Mouse (Mus musculus) kidney, embryonic 15.5 days (tissue): Measurements from ENCODE around the gene Ppm1l. TPM values are rescaled to one million over a fixed set of nuclear protein-coding genes. Genes with fewer than 3 reads are reported as not detected.
"Not testable (repeated sequence)": the region's sequence is repeated elsewhere in the genome, so short reads cannot be mapped to it uniquely, and the experiment has no call there.

ENCODE experiments used
- ATAC-seq: fragments of 200-750 bp; cut with Nextera tagmentation; replicated peaks from 2 replicates; pipeline ENCODE4 v1.8.0; 2017; ENCODE audit warnings: moderate TSS enrichment; ENCODE audit not compliant: low FRiP score
- H3K27ac ChIP-seq: fragments of 300-500 bp; sonication (generic); 2 replicates; pipeline ENCODE4 v1.5.1; 2015; ENCODE audit warnings: mild to moderate bottlenecking, inconsistent platforms
- H3K27me3 ChIP-seq: fragments of 300-500 bp; sonication (generic); 2 replicates; pipeline ENCODE4 v1.6.1; 2015; ENCODE audit warnings: inconsistent platforms
- H3K36me3 ChIP-seq: fragments of 300-500 bp; sonication (generic); 2 replicates; pipeline ENCODE4 v1.6.1; 2015; ENCODE audit warnings: inconsistent platforms
- H3K4me1 ChIP-seq: fragments of 300-500 bp; sonication (generic); 2 replicates; pipeline ENCODE4 v1.6.1; 2015; ENCODE audit warnings: inconsistent platforms
- H3K4me2 ChIP-seq: fragments of 300-500 bp; sonication (generic); 2 replicates; pipeline ENCODE4 v1.6.1; 2015; ENCODE audit warnings: moderate library complexity, mild to moderate bottlenecking, inconsistent platforms
- H3K4me3 ChIP-seq: fragments of 300-500 bp; sonication (generic); replicated peaks from 2 replicates; pipeline ENCODE4 v1.5.1; 2015; ENCODE audit warnings: mild to moderate bottlenecking, inconsistent platforms
- H3K9ac ChIP-seq: fragments of 300-500 bp; sonication (generic); 2 replicates; pipeline ENCODE4 v1.6.1; 2015; ENCODE audit warnings: mild to moderate bottlenecking, inconsistent platforms
- H3K9me3 ChIP-seq: fragments of 300-500 bp; sonication (generic); replicated peaks from 2 replicates; pipeline ENCODE4 v1.6.1; 2016; ENCODE audit warnings: inconsistent platforms
- WGBS: fragments of 180-500 bp; shearing (Covaris S2); methylation state at CpG from one replicate; pipeline ENCODE4 v1.1.7; 2015; ENCODE audit warnings: mixed read lengths; 5-methylcytosine and 5-hydroxymethylcytosine counted together
- polyA plus RNA-seq: library from polyadenylated mRNA; unstranded; fragments of >200 nt; fragmentation: Nextera tagmentation; extraction: Ambion mirVana; gene quantifications from 2 replicates; pipeline ENCODE4 v1.2.1, GENCODE M21; 2015

Ppm1l gene
- polyA plus RNA-seq, 1 experiment from 2014 or later: 6.2 TPM

DNA sequence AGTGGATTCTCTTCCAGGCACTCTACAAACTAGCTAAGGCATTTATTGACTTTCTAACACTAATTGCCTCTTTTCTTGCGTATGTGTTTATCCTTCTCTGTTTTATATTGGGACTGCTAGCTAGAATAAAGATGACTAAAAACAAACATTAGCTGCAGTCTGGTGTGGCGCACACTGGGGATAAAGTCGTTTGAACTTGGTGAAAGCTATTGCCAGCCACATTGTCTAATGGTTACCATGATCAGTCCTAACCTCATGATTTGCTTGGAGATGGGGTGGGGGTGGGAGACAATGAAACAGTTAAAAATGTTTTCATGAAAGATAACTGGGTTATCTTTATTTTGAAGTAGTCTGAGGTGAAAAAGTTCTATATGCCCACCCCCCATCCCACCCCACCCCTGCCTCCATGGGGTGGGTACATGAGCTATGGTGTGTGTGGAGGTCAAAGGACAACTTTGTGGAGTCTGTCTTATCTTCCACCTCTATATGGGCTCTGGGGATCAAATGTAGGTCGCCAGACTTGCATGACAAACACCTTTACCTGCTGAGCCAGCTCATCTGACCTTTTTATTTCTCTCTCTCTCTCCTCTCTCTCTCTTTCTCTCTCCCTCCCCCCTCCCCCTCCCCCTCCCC lies 43.7 kb downstream of the Ppm1l start:
- Histone ChIP-seq H3K27ac (no peak overlapping the region), H3K9me3 (no peaks in the 10 kb centered on the region), H3K36me3 (no peaks in the 10 kb centered on the region), H3K4me2 (no peak overlapping the region), H3K9ac (no peak overlapping the region), H3K27me3 (no peaks in the 10 kb centered on the region), H3K4me1 (0 out of 2 replicates have a peak, but pooled peaks cover 10% of the 10 kb centered on the region), H3K4me3 (no peak overlapping the region)
- 76% methylated on average over 4 of the region's 4 CpGs for WGBS
- no peak for ATAC-seq

- Histone ChIP-seq H3K4me1 (0 out of 2 replicates have a peak, but pooled peaks cover 7% of the 10 kb centered on the region), H3K4me3 (no peak overlapping the region), H3K4me2 (no peak overlapping the region), H3K9me3 (no peaks in the 10 kb centered on the region), H3K9ac (no peak overlapping the region), H3K36me3 (no peaks in the 10 kb centered on the region), H3K27me3 (no peaks in the 10 kb centered on the region), H3K27ac (no peak overlapping the region)
- ATAC-seq: no peak
- WGBS: 84% methylated on average over 9 of the region's 13 CpGs
These were observed 45.1 kb downstream of the Ppm1l start for GRCm38 (mm10) chr3:69361487-69362349.

DNA sequence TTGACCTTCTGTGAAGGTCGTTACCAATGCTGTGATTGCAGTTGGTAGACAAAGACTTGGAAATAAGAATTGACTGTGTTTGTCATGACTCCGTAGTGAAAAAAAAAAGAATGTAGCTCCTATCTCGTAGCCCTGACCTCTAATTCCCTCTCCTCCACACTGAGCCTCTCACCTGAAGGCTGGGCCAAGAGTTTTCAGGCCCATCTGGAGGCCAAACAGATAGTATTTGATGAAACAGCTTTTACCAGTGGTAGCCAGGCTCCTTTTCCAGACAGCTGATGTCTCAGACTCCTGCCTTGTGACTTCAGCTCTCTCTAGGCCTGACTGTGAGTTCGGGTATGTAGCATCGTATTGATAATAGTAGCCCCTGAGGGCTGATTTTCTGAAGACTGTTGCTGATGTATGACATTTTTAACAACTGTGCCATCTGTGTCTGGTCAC lies 45.7 kb downstream of the Ppm1l start:
- no peaks in the 10 kb centered on the region for H3K27me3 ChIP-seq
- no peak overlapping the region for H3K27ac ChIP-seq
- WGBS: 78% methylated on average over 5 of the region's 5 CpGs
- H3K9me3 ChIP-seq: no peaks in the 10 kb centered on the region
- no peak for ATAC-seq
- no peaks in the 10 kb centered on the region for H3K36me3 ChIP-seq
- H3K4me3 ChIP-seq: no peak overlapping the region
- no peak overlapping the region for H3K4me2 ChIP-seq
- 0 out of 2 replicates have a peak, but pooled peaks cover 7% of the 10 kb centered on the region for H3K4me1 ChIP-seq
- H3K9ac ChIP-seq: no peak overlapping the region

- Histone ChIP-seq H3K4me1 (0 out of 2 replicates have a peak, but pooled peaks cover 7% of the 10 kb centered on the region), H3K9me3 (no peaks in the 10 kb centered on the region), H3K9ac (no peak overlapping the region), H3K4me2 (no peak overlapping the region), H3K36me3 (no peaks in the 10 kb centered on the region), H3K4me3 (no peak overlapping the region), H3K27me3 (no peaks in the 10 kb centered on the region), H3K27ac (no peak overlapping the region)
- WGBS: 74% methylated on average over 4 of the region's 4 CpGs
- ATAC-seq: no peak
These were observed 46.2 kb downstream of the Ppm1l start for GRCm38 (mm10) chr3:69362906-69363305.

DNA sequence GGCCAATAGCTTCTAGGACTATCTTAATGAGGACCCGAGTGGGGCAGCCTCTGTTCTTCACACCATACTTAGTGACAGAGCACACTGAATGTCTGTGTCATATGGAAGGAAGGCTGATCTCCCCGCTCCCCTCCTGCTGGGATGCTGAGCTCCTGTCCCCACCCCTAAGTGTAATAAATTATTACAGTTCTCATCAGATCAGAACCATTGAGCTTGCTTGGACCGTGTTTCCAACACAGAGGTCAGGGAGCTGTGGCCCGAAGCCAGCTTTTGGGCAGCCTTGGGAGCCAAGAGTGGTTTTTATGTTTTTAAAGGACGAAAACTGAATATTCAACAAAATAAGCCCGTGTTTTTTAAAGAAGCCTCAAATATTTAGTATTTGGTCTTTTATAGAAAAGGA lies 47.5 kb downstream of the Ppm1l start:
- Histone ChIP-seq H3K9ac (no peak overlapping the region), H3K27me3 (no peaks in the 10 kb centered on the region), H3K4me2 (no peak overlapping the region), H3K4me1 (0 out of 2 replicates have a peak, but pooled peaks cover 4% of the 10 kb centered on the region), H3K27ac (no peak overlapping the region), H3K36me3 (no peaks in the 10 kb centered on the region), H3K9me3 (no peaks in the 10 kb centered on the region), H3K4me3 (no peak overlapping the region)
- no peak for ATAC-seq
- WGBS: 65% methylated on average over 6 of the region's 6 CpGs

GRCm38 (mm10) chr3:69367916-69368315 lies 51.3 kb downstream of the Ppm1l start:
- Histone ChIP-seq H3K9ac (no peak overlapping the region), H3K4me3 (no peak overlapping the region), H3K4me2 (no peak overlapping the region), H3K36me3 (no peaks in the 10 kb centered on the region), H3K27ac (no peak overlapping the region), H3K4me1 (0 out of 2 replicates have a peak, but pooled peaks cover 4% of the 10 kb centered on the region), H3K27me3 (no peaks in the 10 kb centered on the region), H3K9me3 (no peaks in the 10 kb centered on the region)
- 87% methylated on average over 9 of the region's 9 CpGs for WGBS
- ATAC-seq: no peak

DNA sequence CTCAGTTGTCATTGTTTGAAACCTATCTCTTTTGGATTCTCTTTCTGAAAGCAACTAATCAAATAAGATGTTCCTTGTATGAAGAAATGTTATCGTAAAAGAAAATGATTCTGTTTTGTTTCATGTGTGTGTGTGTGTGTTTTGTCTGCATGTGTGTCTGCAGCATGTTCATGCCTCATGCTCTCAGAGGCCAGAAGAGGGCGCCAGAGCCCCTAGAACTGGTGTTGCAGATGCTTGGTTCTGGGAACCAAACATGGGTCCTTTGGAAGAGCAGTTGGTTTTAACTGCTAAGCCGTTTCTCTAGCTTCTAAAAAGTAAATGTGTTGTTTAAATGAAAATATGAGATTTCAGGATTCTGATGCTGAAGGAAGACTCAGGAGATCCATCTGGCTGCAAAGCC lies 56.1 kb downstream of the Ppm1l start:
- WGBS: 84% methylated on average over 3 of the region's 3 CpGs
- H3K36me3 ChIP-seq: no peaks in the 10 kb centered on the region
- H3K27ac ChIP-seq: no peak overlapping the region
- no peak for ATAC-seq
- no peaks in the 10 kb centered on the region for H3K4me1 ChIP-seq
- no peaks in the 10 kb centered on the region for H3K27me3 ChIP-seq
- no peak overlapping the region for H3K4me2 ChIP-seq
- no peak overlapping the region for H3K9ac ChIP-seq
- no peaks in the 10 kb centered on the region for H3K9me3 ChIP-seq
- no peak overlapping the region for H3K4me3 ChIP-seq

- Histone ChIP-seq H3K4me1 (no peaks in the 10 kb centered on the region), H3K9me3 (no peaks in the 10 kb centered on the region), H3K4me2 (no peak overlapping the region), H3K27ac (no peak overlapping the region), H3K9ac (no peak overlapping the region), H3K27me3 (no peaks in the 10 kb centered on the region), H3K4me3 (no peak overlapping the region), H3K36me3 (no peaks in the 10 kb centered on the region)
- ATAC-seq: no peak
- 81% methylated on average over 10 of the region's 10 CpGs for WGBS
These were observed 57.1 kb downstream of the Ppm1l start for GRCm38 (mm10) chr3:69373544-69374306.

- Histone ChIP-seq H3K4me1 (no peaks in the 10 kb centered on the region), H3K27me3 (no peaks in the 10 kb centered on the region), H3K9me3 (no peaks in the 10 kb centered on the region), H3K36me3 (no peaks in the 10 kb centered on the region), H3K4me2 (no peak overlapping the region), H3K9ac (no peak overlapping the region), H3K27ac (no peak overlapping the region), H3K4me3 (no peak overlapping the region)
- ATAC-seq: no peak
- WGBS: 93% methylated on average over 5 of the region's 5 CpGs
These were observed 57.9 kb downstream of the Ppm1l start for GRCm38 (mm10) chr3:69374538-69374937.

GRCm38 (mm10) chr3:69374983-69375382 lies 58.3 kb downstream of the Ppm1l start:
- 92% methylated on average over 5 of the region's 5 CpGs for WGBS
- no peak for ATAC-seq
- no peak overlapping the region for H3K27ac ChIP-seq
- H3K36me3 ChIP-seq: no peaks in the 10 kb centered on the region
- no peak overlapping the region for H3K4me3 ChIP-seq
- H3K27me3 ChIP-seq: no peaks in the 10 kb centered on the region
- no peak overlapping the region for H3K9ac ChIP-seq
- H3K9me3 ChIP-seq: no peaks in the 10 kb centered on the region
- no peak overlapping the region for H3K4me2 ChIP-seq
- H3K4me1 ChIP-seq: no peaks in the 10 kb centered on the region

DNA sequence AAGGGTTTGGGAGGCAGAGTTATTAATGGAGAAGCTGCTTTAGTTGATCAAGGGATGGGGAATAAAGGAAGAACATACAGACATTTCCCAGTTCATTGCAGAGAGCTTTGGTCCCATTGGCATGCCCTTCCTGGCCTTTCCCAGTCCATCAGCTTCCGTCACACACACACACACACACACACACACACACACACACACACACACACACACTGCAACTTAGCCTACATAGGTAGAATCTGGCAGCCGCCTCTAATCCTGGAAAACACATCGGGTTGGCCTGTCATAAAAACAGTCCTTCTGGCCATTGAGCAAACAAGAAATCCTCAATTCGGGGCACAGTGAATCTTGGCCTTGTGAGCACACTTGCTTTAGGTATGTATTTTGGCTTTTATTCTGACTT lies 64.6 kb downstream of the Ppm1l start:
- ATAC-seq: no peak
- no peak overlapping the region for H3K4me2 ChIP-seq
- no peak overlapping the region for H3K27ac ChIP-seq
- no peak overlapping the region for H3K4me3 ChIP-seq
- 90% methylated on average over 4 of the region's 4 CpGs for WGBS
- H3K9ac ChIP-seq: no peak overlapping the region
- no peaks in the 10 kb centered on the region for H3K4me1 ChIP-seq
- no peaks in the 10 kb centered on the region for H3K36me3 ChIP-seq
- H3K9me3 ChIP-seq: no peaks in the 10 kb centered on the region
- no peaks in the 10 kb centered on the region for H3K27me3 ChIP-seq

DNA sequence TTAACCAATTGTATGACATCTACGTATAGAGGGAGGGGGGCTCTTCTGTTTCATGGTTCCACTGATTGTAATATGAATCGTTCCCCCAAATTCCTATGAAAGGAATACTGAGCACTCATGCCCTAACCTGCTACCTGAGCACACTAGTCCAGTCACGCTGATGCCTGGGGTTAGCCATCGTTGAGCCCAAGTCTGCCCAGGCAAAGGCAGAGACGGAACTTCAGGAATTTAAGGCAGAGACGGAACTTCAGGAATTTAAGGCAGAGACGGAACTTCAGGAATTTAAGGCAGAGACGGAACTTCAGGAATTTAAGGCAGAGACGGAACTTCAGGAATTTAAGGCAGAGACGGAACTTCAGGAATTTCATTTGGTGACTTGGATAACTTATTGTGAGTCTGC lies 75.2 kb downstream of the Ppm1l start:
- not testable (repeated sequence) for H3K4me3 ChIP-seq, H3K4me1 ChIP-seq, H3K36me3 ChIP-seq, H3K27me3 ChIP-seq, H3K27ac ChIP-seq, H3K9me3 ChIP-seq, H3K4me2 ChIP-seq, ATAC-seq, H3K9ac ChIP-seq
- WGBS: 76% methylated on average over 10 of the region's 10 CpGs
